Mouse (Mus musculus) heart, embryonic 13.5 days (tissue): Measurements from ENCODE around the gene Akap17b. TPM values are rescaled to one million over a fixed set of nuclear protein-coding genes. Genes with fewer than 3 reads are reported as not detected.
A peak's percentile ranks its signal among the peaks of the same experiment; 100 is the strongest.
"Not testable (repeated sequence)": the region's sequence is repeated elsewhere in the genome, so short reads cannot be mapped to it uniquely, and the experiment has no call there.

ENCODE experiments used
- ATAC-seq: fragments of 200-750 bp; cut with Nextera tagmentation; 2 replicates; pipeline ENCODE4 v1.8.0; 2017; ENCODE audit warnings: moderate TSS enrichment; ENCODE audit not compliant: insufficient number of reproducible peaks, low FRiP score, low TSS enrichment; ENCODE audit errors: extremely low read depth
- H3K27ac ChIP-seq: fragments of 300-500 bp; sonication (generic); replicated peaks from 2 replicates; pipeline ENCODE4 v1.5.1; 2015; ENCODE audit warnings: moderate library complexity, mild to moderate bottlenecking, inconsistent platforms
- H3K27me3 ChIP-seq: fragments of 300-500 bp; sonication (generic); replicated peaks from 2 replicates; pipeline ENCODE4 v1.6.1; 2015; ENCODE audit warnings: mild to moderate bottlenecking, inconsistent platforms
- H3K36me3 ChIP-seq: fragments of 300-500 bp; sonication (generic); 2 replicates; pipeline ENCODE4 v1.6.1; 2015; ENCODE audit warnings: mild to moderate bottlenecking, inconsistent platforms
- H3K4me1 ChIP-seq: fragments of 300-500 bp; sonication (generic); 2 replicates; pipeline ENCODE4 v1.6.1; 2015; ENCODE audit warnings: inconsistent platforms
- H3K4me2 ChIP-seq: fragments of 300-500 bp; sonication (generic); 2 replicates; pipeline ENCODE4 v1.6.1; 2015; ENCODE audit warnings: inconsistent platforms, mild to moderate bottlenecking, moderate library complexity
- H3K4me3 ChIP-seq: fragments of 300-500 bp; sonication (generic); 2 replicates; pipeline ENCODE4 v1.5.1; 2015; ENCODE audit warnings: moderate library complexity, mild to moderate bottlenecking, inconsistent platforms
- H3K9ac ChIP-seq: fragments of 300-500 bp; sonication (generic); 2 replicates; pipeline ENCODE4 v1.6.1; 2015; ENCODE audit warnings: inconsistent platforms, mild to moderate bottlenecking, moderate library complexity
- H3K9me3 ChIP-seq: fragments of 300-500 bp; sonication (generic); 2 replicates; pipeline ENCODE4 v1.6.1; 2016; ENCODE audit warnings: inconsistent platforms
- WGBS: fragments of 180-500 bp; shearing (Covaris S2); methylation state at CpG from one replicate; pipeline ENCODE4 v1.1.7; 2015; ENCODE audit warnings: mixed read lengths; 5-methylcytosine and 5-hydroxymethylcytosine counted together
- polyA plus RNA-seq: library from polyadenylated mRNA; unstranded; fragments of >200 nt; fragmentation: Nextera tagmentation; extraction: Ambion mirVana; gene quantifications from 2 replicates; pipeline ENCODE4 v1.2.1, GENCODE M21; 2015

Akap17b gene
- polyA plus RNA-seq, 1 experiment from 2014 or later: 1.4 TPM

GRCm38 (mm10) chrX:36599656-36600055, 45.5 kb downstream of the Akap17b start:
- H3K9ac ChIP-seq: peak overlapping the region; percentile 92
- no peak for ATAC-seq
- H3K4me3 ChIP-seq: peak overlapping the region; percentile 74
- peaks cover 25% of the 10 kb centered on the region for H3K36me3 ChIP-seq
- peak overlapping the region; percentile 68 for H3K4me2 ChIP-seq
- 55% methylated on average over 3 of the region's 3 CpGs for WGBS
- no peaks in the 10 kb centered on the region for H3K27me3 ChIP-seq
- no peaks in the 10 kb centered on the region for H3K9me3 ChIP-seq
- H3K4me1 ChIP-seq: peaks cover 11% of the 10 kb centered on the region; the same call in 1 of the 2 replicates
- peak overlapping the region; percentile 82 for H3K27ac ChIP-seq

- ATAC-seq: no peak
- peak overlapping the region; percentile 68 for H3K4me2 ChIP-seq
- 18% methylated on average over 14 of the region's 14 CpGs for WGBS
- no peaks in the 10 kb centered on the region for H3K27me3 ChIP-seq
- peaks cover 11% of the 10 kb centered on the region; the same call in 1 of the 2 replicates for H3K4me1 ChIP-seq
- H3K9me3 ChIP-seq: no peaks in the 10 kb centered on the region
- H3K36me3 ChIP-seq: peaks cover 17% of the 10 kb centered on the region
- peak overlapping the region; percentile 82 for H3K27ac ChIP-seq
- H3K4me3 ChIP-seq: peak overlapping the region; percentile 74
- H3K9ac ChIP-seq: peak overlapping the region; percentile 92
These were observed 46.3 kb downstream of the Akap17b start for GRCm38 (mm10) chrX:36598861-36599344.

- Histone ChIP-seq H3K4me1 (peaks cover 11% of the 10 kb centered on the region; the same call in 1 of the 2 replicates), H3K9ac (peak overlapping the region; percentile 92), H3K9me3 (no peaks in the 10 kb centered on the region), H3K36me3 (peaks cover 12% of the 10 kb centered on the region), H3K27ac (peak overlapping the region; percentile 82), H3K4me3 (peak overlapping the region; percentile 74), H3K27me3 (no peaks in the 10 kb centered on the region), H3K4me2 (peak overlapping the region; percentile 68)
- WGBS: 19% methylated on average over 39 of the region's 41 CpGs
- ATAC-seq: no peak
These were observed 46.8 kb downstream of the Akap17b start for GRCm38 (mm10) chrX:36598390-36598810.

- peak within 1 kb of the TSS; percentile 92 for H3K9ac ChIP-seq
- peaks cover 11% of the 10 kb centered on the region; the same call in 1 of the 2 replicates for H3K4me1 ChIP-seq
- H3K4me2 ChIP-seq: peak within 1 kb of the TSS; percentile 68
- peak within 1 kb of the TSS; percentile 74 for H3K4me3 ChIP-seq
- H3K27me3 ChIP-seq: no peaks in the 10 kb centered on the region
- WGBS: 16% methylated on average over 40 of the region's 45 CpGs
- H3K9me3 ChIP-seq: no peaks in the 10 kb centered on the region
- peak; percentile 85 for ATAC-seq
- H3K27ac ChIP-seq: peak within 1 kb of the TSS; percentile 82
- H3K36me3 ChIP-seq: peaks cover 7% of the 10 kb centered on the region
These were observed 47.3 kb downstream of the Akap17b start, which contains the start of gene Pgrmc1 for GRCm38 (mm10) chrX:36597707-36598389. TSS of gene Pgrmc1 (plus strand) at chrX:36598206.

- not testable (repeated sequence) for H3K9ac ChIP-seq, H3K4me2 ChIP-seq, H3K27ac ChIP-seq, H3K9me3 ChIP-seq, H3K4me3 ChIP-seq, H3K27me3 ChIP-seq, ATAC-seq, H3K36me3 ChIP-seq
- WGBS: 63% methylated on average over 5 of the region's 5 CpGs
- H3K4me1 ChIP-seq: peaks cover 11% of the 10 kb centered on the region; the same call in 1 of the 2 replicates
These were observed 48.6 kb downstream of the Akap17b start for GRCm38 (mm10) chrX:36596483-36597120.

- Histone ChIP-seq H3K36me3 (no peaks in the 10 kb centered on the region; the same call in 1 of the 2 replicates), H3K9me3 (no peaks in the 10 kb centered on the region), H3K9ac (no peak overlapping the region), H3K27ac (no peak overlapping the region), H3K4me1 (peaks cover 11% of the 10 kb centered on the region; the same call in 1 of the 2 replicates), H3K4me2 (no peak overlapping the region), H3K4me3 (no peak overlapping the region), H3K27me3 (no peaks in the 10 kb centered on the region)
- no peak for ATAC-seq
- 69% methylated on average over 3 of the region's 3 CpGs for whole genome bisulfite sequencing
These were observed 49.9 kb downstream of the Akap17b start for GRCm38 (mm10) chrX:36595247-36595646.

- H3K4me1 ChIP-seq: no peaks in the 10 kb centered on the region
- no peak for ATAC-seq
- no peak overlapping the region for H3K4me2 ChIP-seq
- no peaks in the 10 kb centered on the region for H3K9me3 ChIP-seq
- H3K36me3 ChIP-seq: no peaks in the 10 kb centered on the region
- no peak overlapping the region for H3K9ac ChIP-seq
- no peaks in the 10 kb centered on the region for H3K27me3 ChIP-seq
- H3K4me3 ChIP-seq: no peak overlapping the region
- H3K27ac ChIP-seq: no peak overlapping the region
- WGBS: 50% methylated on average over 4 of the region's 4 CpGs
These were observed 53.7 kb downstream of the Akap17b start for GRCm38 (mm10) chrX:36591539-36591938.

- H3K27me3 ChIP-seq: no peaks in the 10 kb centered on the region
- 17% methylated on average over 1 of the region's 1 CpGs for WGBS
- no peak overlapping the region for H3K27ac ChIP-seq
- H3K4me1 ChIP-seq: no peaks in the 10 kb centered on the region
- H3K9ac ChIP-seq: no peak overlapping the region
- no peaks in the 10 kb centered on the region for H3K36me3 ChIP-seq
- H3K9me3 ChIP-seq: no peaks in the 10 kb centered on the region
- ATAC-seq: no peak
- no peak overlapping the region for H3K4me3 ChIP-seq
- H3K4me2 ChIP-seq: no peak overlapping the region
These were observed 54.1 kb downstream of the Akap17b start for GRCm38 (mm10) chrX:36591120-36591519.

- Histone ChIP-seq H3K4me1 (no peaks in the 10 kb centered on the region), H3K27me3 (no peaks in the 10 kb centered on the region), H3K27ac (no peak overlapping the region), H3K36me3 (no peaks in the 10 kb centered on the region), H3K4me2 (no peak overlapping the region), H3K9ac (no peak overlapping the region), H3K4me3 (no peak overlapping the region), H3K9me3 (no peaks in the 10 kb centered on the region)
- no peak for ATAC-seq
- WGBS: 77% methylated on average over 7 of the region's 7 CpGs
These were observed 54.9 kb downstream of the Akap17b start for GRCm38 (mm10) chrX:36590266-36590665.

- ATAC-seq: no peak
- Histone ChIP-seq H3K4me2 (no peak overlapping the region), H3K27me3 (no peaks in the 10 kb centered on the region), H3K9me3 (no peaks in the 10 kb centered on the region), H3K27ac (no peak overlapping the region), H3K36me3 (no peaks in the 10 kb centered on the region), H3K4me1 (no peaks in the 10 kb centered on the region), H3K4me3 (no peak overlapping the region), H3K9ac (no peak overlapping the region)
- 62% methylated on average over 8 of the region's 8 CpGs for WGBS
These were observed 57.6 kb downstream of the Akap17b start for GRCm38 (mm10) chrX:36587304-36588209.
